Mouse (Mus musculus): ENCODE results near the gene Fut8.
"Not testable (repeated sequence)": the region's sequence is repeated elsewhere in the genome, so short reads cannot be mapped to it uniquely, and the experiment has no call there.

Fut8 gene

GRCm38 (mm10) chr12:77500439-77501055 is 262.6 kb downstream of the Fut8 start:
- no peak for DNase-seq (ENCODE audit: low spot score)

GRCm38 (mm10) chr12:77501466-77502240 is 263.7 kb downstream of the Fut8 start:
- DNase-seq (ENCODE audit: low spot score): no peak

GRCm38 (mm10) chr12:77502243-77502642 is 264.3 kb downstream of the Fut8 start:
- no peak for DNase-seq (ENCODE audit: low spot score)

- DNase-seq (ENCODE audit: low spot score): no peak
Observed at GRCm38 (mm10) chr12:77505431-77505830, 267.5 kb downstream of the Fut8 start.

- no peak for DNase-seq (ENCODE audit: low spot score)
Observed at GRCm38 (mm10) chr12:77507770-77508169, 269.8 kb downstream of the Fut8 start.

- no peak for DNase-seq (ENCODE audit: low spot score)
Observed at GRCm38 (mm10) chr12:77510758-77511157, 272.8 kb downstream of the Fut8 start.

- DNase-seq (ENCODE audit: low spot score): no peak
Observed at GRCm38 (mm10) chr12:77511206-77511605, 273.3 kb downstream of the Fut8 start.

- DNase-seq (ENCODE audit: low spot score): no peak
Observed at GRCm38 (mm10) chr12:77511631-77512030, 273.7 kb downstream of the Fut8 start.

- DNase-seq (ENCODE audit: low spot score): no peak
Observed at GRCm38 (mm10) chr12:77516805-77517204, 278.9 kb downstream of the Fut8 start.

GRCm38 (mm10) chr12:77517691-77518090 is 279.8 kb downstream of the Fut8 start:
- DNase-seq (ENCODE audit: low spot score): no peak

GRCm38 (mm10) chr12:77519534-77520102 is 281.7 kb downstream of the Fut8 start:
- DNase-seq (ENCODE audit: low spot score): no peak

- not testable (repeated sequence) for DNase-seq (ENCODE audit: low spot score)
Observed at GRCm38 (mm10) chr12:77524014-77524413, 286.1 kb downstream of the Fut8 start.
